Mouse (Mus musculus) hindbrain, embryonic 10.5 days (tissue): ENCODE results near the gene Txndc12. TPM values are rescaled to one million over a fixed set of nuclear protein-coding genes. Genes with fewer than 3 reads are reported as not detected.
A peak's percentile ranks its signal among the peaks of the same experiment; 100 is the strongest.

Experiments used
- DNase-seq: peaks from one replicate; pipeline ENCODE4 v3.0.0-alpha.2; 2017; ENCODE audit warnings: low spot score
- H3K27ac ChIP-seq: fragments of 300-500 bp; sonication (generic); 2 replicates; pipeline ENCODE4 v1.5.1; 2016; ENCODE audit warnings: mild to moderate bottlenecking, moderate library complexity
- H3K27me3 ChIP-seq: fragments of 300-500 bp; sonication (generic); 2 replicates; pipeline ENCODE4 v1.6.1; 2016; ENCODE audit warnings: mild to moderate bottlenecking; ENCODE audit not compliant: poor library complexity, insufficient read depth, severe bottlenecking
- H3K36me3 ChIP-seq: fragments of 300-500 bp; sonication (generic); 2 replicates; pipeline ENCODE4 v1.6.1; 2016; ENCODE audit warnings: mild to moderate bottlenecking, moderate library complexity
- H3K4me1 ChIP-seq: fragments of 300-500 bp; sonication (generic); replicated peaks from 2 replicates; pipeline ENCODE4 v1.6.1; 2016; ENCODE audit warnings: mild to moderate bottlenecking
- H3K4me3 ChIP-seq: fragments of 300-500 bp; sonication (generic); 2 replicates; pipeline ENCODE4 v1.5.1; 2016; ENCODE audit warnings: mild to moderate bottlenecking, moderate library complexity
- H3K9me3 ChIP-seq: fragments of 300-500 bp; sonication (generic); 2 replicates; pipeline ENCODE4 v1.6.1; 2016; ENCODE audit warnings: mild to moderate bottlenecking, moderate library complexity
- WGBS: fragments of 180-500 bp; shearing (Covaris S2); methylation state at CpG from one replicate; pipeline ENCODE4 v1.1.7; 2016; 5-methylcytosine and 5-hydroxymethylcytosine counted together
- polyA plus RNA-seq: library from polyadenylated mRNA; unstranded; fragments of >200 nt; fragmentation: Nextera tagmentation; extraction: Ambion mirVana; gene quantifications from 2 replicates; pipeline ENCODE4 v1.2.1, GENCODE M21; 2016

The Txndc12 gene
- 104 and 106 TPM in 2 replicates for polyA plus RNA-seq

GRCm38 (mm10) chr4:108834115-108834970 is at the start of gene Txndc12:
TSS of gene Txndc12 (plus strand) at chr4:108834601.
- DNase-seq: peak; percentile 87
- Histone ChIP-seq H3K27me3 (no peaks in the 10 kb centered on the region), H3K36me3 (peaks cover 11% of the 10 kb centered on the region), H3K9me3 (no peaks in the 10 kb centered on the region), H3K4me1 (peaks cover 37% of the 10 kb centered on the region), H3K4me3 (peak within 1 kb of the TSS; percentile 98), H3K27ac (peak within 1 kb of the TSS; percentile 100)
- under 1% methylated on average over 34 of the region's 34 CpGs for whole genome bisulfite sequencing

DNA sequence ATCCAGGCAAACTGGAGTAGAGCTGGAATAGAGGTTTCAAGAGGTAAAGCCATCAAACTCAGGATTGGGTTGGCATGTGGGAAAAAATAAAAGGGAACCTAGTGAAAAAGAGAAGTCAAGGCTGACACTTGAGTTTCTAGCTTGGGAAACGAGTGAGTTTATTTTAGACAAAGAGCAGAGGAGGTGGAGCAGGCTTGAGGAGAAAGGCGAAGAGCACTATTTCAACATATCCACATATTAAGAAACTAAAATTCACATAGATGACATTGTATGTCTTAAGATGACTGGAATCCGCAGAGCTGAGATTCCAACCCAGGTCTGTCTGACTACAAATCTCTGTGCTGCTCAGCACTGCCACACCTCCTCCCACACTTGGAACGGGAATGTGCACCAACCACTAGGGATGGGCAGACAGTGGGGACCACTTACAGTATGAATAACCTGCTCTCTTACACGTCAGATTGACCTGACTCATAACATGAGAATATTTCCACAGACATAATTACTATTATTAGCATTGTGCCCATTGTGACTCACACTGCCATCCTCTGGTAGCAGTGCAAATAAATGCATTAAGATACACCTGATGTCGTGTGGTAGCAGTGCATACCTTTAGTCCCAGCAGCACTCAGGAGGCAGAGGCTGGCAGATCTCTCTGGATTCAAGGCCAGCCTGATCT is 45.0 kb upstream of the Txndc12 start:
- no peak for DNase-seq
- no peaks in the 10 kb centered on the region for H3K27me3 ChIP-seq
- no peak overlapping the region for H3K4me3 ChIP-seq
- H3K27ac ChIP-seq: no peak overlapping the region
- no peaks in the 10 kb centered on the region for H3K9me3 ChIP-seq
- H3K36me3 ChIP-seq: no peaks in the 10 kb centered on the region
- WGBS: 84% methylated on average over 6 of the region's 6 CpGs
- H3K4me1 ChIP-seq: no peaks in the 10 kb centered on the region

DNA sequence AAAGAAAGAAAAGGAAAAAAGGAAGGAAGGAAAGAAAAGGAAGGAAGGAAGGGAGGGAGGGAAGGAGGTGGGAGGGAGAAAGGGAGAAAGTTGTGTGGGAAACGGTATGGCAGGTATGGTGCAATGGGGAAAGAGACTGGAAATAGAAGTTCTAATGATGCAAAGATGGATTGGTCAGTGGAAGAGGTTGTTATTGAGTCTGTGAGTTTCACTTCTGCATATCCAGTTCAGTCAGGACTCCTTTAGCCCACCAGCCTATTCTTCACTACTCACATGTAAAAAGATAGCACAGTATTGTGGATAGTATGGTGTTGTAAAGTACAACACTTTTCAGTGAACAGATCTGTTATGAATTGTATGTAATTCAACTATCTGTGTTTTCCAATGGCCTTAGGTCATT is 43.9 kb upstream of the Txndc12 start:
- no peaks in the 10 kb centered on the region for H3K27me3 ChIP-seq
- no peaks in the 10 kb centered on the region for H3K4me1 ChIP-seq
- H3K4me3 ChIP-seq: no peak overlapping the region
- DNase-seq: no peak
- H3K9me3 ChIP-seq: no peaks in the 10 kb centered on the region
- 68% methylated on average over 1 of the region's 1 CpGs for WGBS
- no peak overlapping the region for H3K27ac ChIP-seq
- H3K36me3 ChIP-seq: no peaks in the 10 kb centered on the region

- H3K27me3 ChIP-seq: no peaks in the 10 kb centered on the region
- no peaks in the 10 kb centered on the region for H3K9me3 ChIP-seq
- H3K4me3 ChIP-seq: no peak overlapping the region
- no peaks in the 10 kb centered on the region for H3K36me3 ChIP-seq
- H3K4me1 ChIP-seq: peaks cover 18% of the 10 kb centered on the region
- WGBS: 82% methylated on average over 1 of the region's 1 CpGs
- H3K27ac ChIP-seq: no peak overlapping the region
- DNase-seq: no peak
Measured at GRCm38 (mm10) chr4:108793941-108794340, 40.5 kb upstream of the Txndc12 start.

- H3K9me3 ChIP-seq: no peaks in the 10 kb centered on the region
- no peak overlapping the region; the same call in 1 of the 2 replicates for H3K27ac ChIP-seq
- peaks cover 18% of the 10 kb centered on the region for H3K4me1 ChIP-seq
- H3K27me3 ChIP-seq: no peaks in the 10 kb centered on the region
- no peak for DNase-seq
- no peak overlapping the region for H3K4me3 ChIP-seq
- H3K36me3 ChIP-seq: no peaks in the 10 kb centered on the region
- 57% methylated on average over 4 of the region's 4 CpGs for WGBS
Measured at GRCm38 (mm10) chr4:108796701-108797100, 37.7 kb upstream of the Txndc12 start.

DNA sequence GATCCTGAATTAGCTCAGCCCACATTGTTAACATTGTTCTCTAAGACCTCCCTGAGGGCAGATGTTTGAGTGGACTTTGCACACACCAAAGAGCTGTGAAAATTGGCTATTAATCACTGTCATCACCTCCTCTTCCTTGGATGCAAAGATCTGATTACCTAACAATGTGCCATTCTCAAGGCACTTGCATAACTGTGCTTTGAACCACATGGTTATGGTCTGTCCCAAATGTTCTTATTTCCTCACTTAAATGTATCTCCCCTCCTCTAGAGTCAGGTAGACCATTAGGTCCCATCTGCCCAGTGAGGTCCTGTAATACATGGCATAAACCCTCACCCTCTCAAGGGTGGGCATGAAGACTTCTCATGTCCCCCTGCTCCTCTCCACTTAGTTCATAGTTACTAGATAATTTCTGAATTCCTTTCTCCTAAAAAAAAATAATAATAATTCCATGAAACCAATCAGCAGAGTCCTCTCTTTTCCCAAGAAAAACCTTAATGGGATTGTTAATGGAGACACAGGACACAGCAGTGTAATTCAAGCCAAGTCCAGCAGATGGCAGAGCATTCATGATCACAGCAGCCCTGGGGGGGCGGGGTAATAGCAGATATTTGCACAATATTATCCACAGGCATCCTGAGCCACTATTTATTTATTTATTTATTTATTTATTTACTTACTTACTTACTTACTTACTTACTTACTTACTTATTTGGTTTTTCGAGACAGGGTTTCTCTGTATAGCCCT is 36.1 kb upstream of the Txndc12 start:
- no peaks in the 10 kb centered on the region for H3K9me3 ChIP-seq
- 56% methylated on average over 2 of the region's 2 CpGs for WGBS
- H3K4me1 ChIP-seq: peaks cover 18% of the 10 kb centered on the region
- no peaks in the 10 kb centered on the region for H3K27me3 ChIP-seq
- H3K36me3 ChIP-seq: no peaks in the 10 kb centered on the region
- H3K4me3 ChIP-seq: no peak overlapping the region
- H3K27ac ChIP-seq: no peak overlapping the region
- peak; percentile 49 for DNase-seq

- DNase-seq: no peak
- WGBS: 81% methylated on average over 2 of the region's 2 CpGs
- no peaks in the 10 kb centered on the region for H3K4me1 ChIP-seq
- H3K27me3 ChIP-seq: no peaks in the 10 kb centered on the region
- no peak overlapping the region for H3K4me3 ChIP-seq
- no peak overlapping the region for H3K27ac ChIP-seq
- no peaks in the 10 kb centered on the region for H3K9me3 ChIP-seq
- no peaks in the 10 kb centered on the region for H3K36me3 ChIP-seq
Measured at GRCm38 (mm10) chr4:108803535-108803934, 30.9 kb upstream of the Txndc12 start.

DNA sequence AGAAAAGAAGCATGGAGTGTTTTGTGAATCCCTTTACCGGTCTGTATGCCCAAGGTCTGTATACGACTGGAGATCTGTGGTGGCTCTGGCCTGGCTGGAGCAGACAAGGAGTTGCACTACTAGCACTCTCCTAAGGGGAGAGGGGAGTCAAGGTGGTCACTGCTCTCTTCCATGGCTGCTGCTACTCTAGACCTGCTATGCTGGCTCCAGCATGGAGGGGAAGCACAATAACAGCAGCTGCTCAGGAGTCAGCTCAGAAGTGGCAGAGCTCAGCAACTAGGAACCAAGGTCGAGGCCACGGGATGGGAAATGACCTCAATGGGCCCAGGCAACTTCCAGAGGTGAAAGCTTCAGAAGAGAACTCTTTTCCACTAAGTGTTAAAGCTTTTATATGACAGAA is 23.3 kb upstream of the Txndc12 start:
- no peaks in the 10 kb centered on the region for H3K27me3 ChIP-seq
- H3K36me3 ChIP-seq: peaks cover 18% of the 10 kb centered on the region
- DNase-seq: no peak
- H3K4me1 ChIP-seq: no peaks in the 10 kb centered on the region
- 71% methylated on average over 4 of the region's 4 CpGs for WGBS
- H3K27ac ChIP-seq: no peak overlapping the region
- H3K4me3 ChIP-seq: no peak overlapping the region
- H3K9me3 ChIP-seq: no peaks in the 10 kb centered on the region

DNA sequence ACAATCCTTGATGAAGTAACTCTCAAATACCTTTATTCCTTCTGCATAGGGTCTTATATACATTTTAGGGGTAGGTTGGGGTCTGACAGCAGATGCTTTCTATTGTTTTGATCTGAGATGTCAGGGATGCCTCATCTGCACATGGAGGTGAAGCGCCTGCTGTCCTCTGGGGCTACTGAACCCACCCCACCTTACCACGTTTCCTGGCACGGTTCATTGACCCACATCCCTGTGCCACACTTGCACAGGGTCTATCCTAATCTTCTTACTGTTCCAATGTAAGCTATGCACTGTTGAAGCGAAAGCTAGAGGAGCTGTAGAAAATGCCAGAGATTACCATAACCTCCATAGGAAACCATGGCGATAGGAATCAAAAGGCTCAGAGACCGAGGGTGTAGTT is 22.9 kb upstream of the Txndc12 start:
- H3K36me3 ChIP-seq: peaks cover 18% of the 10 kb centered on the region
- 69% methylated on average over 6 of the region's 6 CpGs for WGBS
- H3K27me3 ChIP-seq: no peaks in the 10 kb centered on the region
- DNase-seq: no peak
- H3K4me1 ChIP-seq: no peaks in the 10 kb centered on the region
- H3K4me3 ChIP-seq: no peak overlapping the region
- H3K9me3 ChIP-seq: no peaks in the 10 kb centered on the region
- no peak overlapping the region for H3K27ac ChIP-seq

DNA sequence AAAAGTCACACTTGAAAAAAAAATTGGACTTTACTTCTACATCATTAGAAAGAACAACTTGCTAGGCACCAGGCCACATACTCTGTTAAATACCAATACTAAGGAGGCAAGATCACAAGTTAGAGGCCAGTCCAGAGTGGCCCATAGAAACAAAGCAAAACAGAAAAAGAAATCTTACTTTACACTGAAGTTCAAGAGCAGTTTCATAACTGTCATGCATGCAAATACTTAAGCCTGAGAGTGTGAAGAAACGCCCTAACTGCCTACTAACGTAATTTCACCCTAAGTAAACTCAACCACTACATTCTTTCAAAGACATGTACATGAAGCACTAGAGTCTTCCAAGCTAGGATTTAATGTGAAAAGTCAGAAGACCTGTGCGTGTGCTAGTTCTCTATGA is 8.7 kb upstream of the Txndc12 start:
- Histone ChIP-seq H3K36me3 (peaks cover 96% of the 10 kb centered on the region), H3K9me3 (no peaks in the 10 kb centered on the region), H3K4me1 (no peaks in the 10 kb centered on the region), H3K27me3 (no peaks in the 10 kb centered on the region), H3K27ac (no peak overlapping the region), H3K4me3 (no peak overlapping the region)
- no peak for DNase-seq
- 94% methylated on average over 3 of the region's 3 CpGs for WGBS

- H3K36me3 ChIP-seq: peaks cover 91% of the 10 kb centered on the region
- 88% methylated on average over 1 of the region's 1 CpGs for WGBS
Measured at GRCm38 (mm10) chr4:108826096-108826495, 8.3 kb upstream of the Txndc12 start.

GRCm38 (mm10) chr4:108826643-108827042 is 7.8 kb upstream of the Txndc12 start:
- no peak for DNase-seq
- Histone ChIP-seq H3K27ac (no peak overlapping the region), H3K4me1 (peaks cover 10% of the 10 kb centered on the region), H3K27me3 (no peaks in the 10 kb centered on the region), H3K4me3 (no peak overlapping the region), H3K9me3 (no peaks in the 10 kb centered on the region), H3K36me3 (peaks cover 86% of the 10 kb centered on the region)
- 92% methylated on average over 2 of the region's 2 CpGs for WGBS

More at GRCm38 (mm10) chr4:108826096-108826495, 8.3 kb upstream of the Txndc12 start:
- Histone ChIP-seq H3K27ac (no peak overlapping the region), H3K4me1 (peaks cover 4% of the 10 kb centered on the region; the same call in 1 of the 2 replicates), H3K9me3 (no peaks in the 10 kb centered on the region), H3K27me3 (no peaks in the 10 kb centered on the region), H3K4me3 (no peak overlapping the region)
- DNase-seq: no peak
